Mouse (Mus musculus): ENCODE results near the gene Plvap. TPM values are rescaled to one million over a fixed set of nuclear protein-coding genes. Genes with fewer than 3 reads are reported as not detected.

Plvap gene
- polyA plus RNA-seq (2012; rRNA removed), result 1,109 and 1,564 TPM in 2 replicates

DNA sequence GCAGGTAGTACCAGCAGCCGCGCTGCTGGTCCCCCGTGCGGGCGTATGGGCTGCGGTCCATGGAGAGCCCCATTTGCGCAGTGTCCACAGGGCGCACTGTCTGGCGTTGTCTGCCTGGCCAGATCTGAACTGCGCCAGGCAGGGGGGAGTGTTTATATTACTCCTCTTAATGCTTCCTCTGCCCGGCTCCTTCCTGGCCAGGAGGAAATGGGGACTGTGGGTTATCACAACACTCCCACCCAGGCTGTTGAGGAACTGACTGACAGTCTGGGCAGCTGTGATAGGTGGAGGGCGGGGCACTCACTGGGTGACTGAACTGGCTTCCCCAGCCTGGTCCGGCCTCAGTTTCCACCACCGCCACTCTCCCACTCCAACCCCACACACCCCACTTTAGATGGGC, at the start of gene Plvap:
Gene Plvap (minus strand): TSS at position 109 of the 400 bp plus-strand sequence.
- peak; percentile 35 for DNase-seq
- peak within 1 kb of the TSS; percentile 96 for H3K4me3 ChIP-seq (replicated peaks; ENCODE audit: extremely low read depth, low read depth, low read length)
- WGBS, result 17% methylated on average over 14 of the region's 14 CpGs

DNA sequence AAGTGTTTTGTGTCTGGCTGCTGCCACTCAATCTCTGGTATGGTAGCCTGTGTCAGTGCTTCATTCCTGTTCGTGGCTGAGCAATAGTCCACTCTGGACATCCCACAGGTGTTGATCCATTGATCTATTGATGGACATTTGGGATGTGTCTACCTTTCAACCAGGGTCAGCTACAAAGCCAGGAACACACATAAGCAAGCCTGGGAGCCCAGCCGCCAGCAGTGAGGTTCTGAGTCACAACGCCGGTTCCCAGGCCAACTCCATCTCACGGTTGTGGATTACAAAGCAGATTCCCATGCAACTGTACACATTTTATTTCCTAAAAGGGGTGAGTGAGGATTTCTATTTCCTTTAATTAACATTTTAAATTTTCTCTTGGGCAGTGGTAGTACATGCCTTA, 49.2 kb upstream of the Plvap start:
- peaks cover 6% of the 10 kb centered on the region; the same call in 1 of the 2 replicates for H3K4me1 ChIP-seq (ENCODE audit: control insufficient read depth, insufficient read depth, low read length)
- DNase-seq, result no peak
- WGBS, result 86% methylated on average over 5 of the region's 5 CpGs
- no peak overlapping the region for H3K4me3 ChIP-seq (replicated peaks; ENCODE audit: extremely low read depth, low read depth, low read length)
- TF ChIP-seq POLR2A (IDR thresholded peaks at IDR 0.05; ENCODE audit: borderline replicate concordance, extremely low read depth, low read depth, low read length), result no peak
- TF ChIP-seq CTCF (IDR thresholded peaks at IDR 0.05; ENCODE audit: insufficient read depth, low read length), result no peak

More for the DNA sequence above, at the start of gene Plvap:
- peaks cover 8% of the 10 kb centered on the region for H3K4me1 ChIP-seq (ENCODE audit: control insufficient read depth, insufficient read depth, low read length)
- peak; percentile 90; the same call in 1 of the 2 replicates for TF ChIP-seq POLR2A (IDR thresholded peaks at IDR 0.05; ENCODE audit: borderline replicate concordance, extremely low read depth, low read depth, low read length)
- no peak for TF ChIP-seq CTCF (IDR thresholded peaks at IDR 0.05; ENCODE audit: insufficient read depth, low read length)

DNA sequence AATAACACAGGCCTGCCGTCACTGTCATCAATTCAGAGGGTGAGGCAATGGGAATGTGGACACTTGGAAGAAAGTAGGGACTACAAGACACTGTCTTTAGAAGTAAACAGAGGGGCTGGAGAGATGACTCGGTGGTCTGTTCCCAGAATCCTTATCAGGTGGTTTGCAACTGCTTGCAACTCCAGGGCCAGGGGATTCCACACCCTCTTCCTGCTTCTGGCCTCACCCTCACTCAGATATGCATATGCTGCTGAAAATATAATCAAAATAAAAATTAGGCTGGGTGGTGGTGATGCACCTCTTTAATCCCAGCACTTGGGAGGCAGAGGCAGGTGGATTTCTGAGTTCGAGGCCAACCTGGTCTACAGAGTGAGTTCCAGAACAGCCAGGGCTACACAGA, 48.5 kb upstream of the Plvap start:
- DNase-seq, result no peak
- Histone ChIP-seq H3K4me3 (replicated peaks; ENCODE audit: extremely low read depth, low read depth, low read length) (no peak overlapping the region), H3K4me1 (ENCODE audit: control insufficient read depth, insufficient read depth, low read length) (peaks cover 6% of the 10 kb centered on the region; the same call in 1 of the 2 replicates)
- WGBS, result 67% methylated on average over 3 of the region's 3 CpGs
- no peak for TF ChIP-seq CTCF (IDR thresholded peaks at IDR 0.05; ENCODE audit: insufficient read depth, low read length)
- no peak for TF ChIP-seq POLR2A (IDR thresholded peaks at IDR 0.05; ENCODE audit: borderline replicate concordance, extremely low read depth, low read depth, low read length)

DNA sequence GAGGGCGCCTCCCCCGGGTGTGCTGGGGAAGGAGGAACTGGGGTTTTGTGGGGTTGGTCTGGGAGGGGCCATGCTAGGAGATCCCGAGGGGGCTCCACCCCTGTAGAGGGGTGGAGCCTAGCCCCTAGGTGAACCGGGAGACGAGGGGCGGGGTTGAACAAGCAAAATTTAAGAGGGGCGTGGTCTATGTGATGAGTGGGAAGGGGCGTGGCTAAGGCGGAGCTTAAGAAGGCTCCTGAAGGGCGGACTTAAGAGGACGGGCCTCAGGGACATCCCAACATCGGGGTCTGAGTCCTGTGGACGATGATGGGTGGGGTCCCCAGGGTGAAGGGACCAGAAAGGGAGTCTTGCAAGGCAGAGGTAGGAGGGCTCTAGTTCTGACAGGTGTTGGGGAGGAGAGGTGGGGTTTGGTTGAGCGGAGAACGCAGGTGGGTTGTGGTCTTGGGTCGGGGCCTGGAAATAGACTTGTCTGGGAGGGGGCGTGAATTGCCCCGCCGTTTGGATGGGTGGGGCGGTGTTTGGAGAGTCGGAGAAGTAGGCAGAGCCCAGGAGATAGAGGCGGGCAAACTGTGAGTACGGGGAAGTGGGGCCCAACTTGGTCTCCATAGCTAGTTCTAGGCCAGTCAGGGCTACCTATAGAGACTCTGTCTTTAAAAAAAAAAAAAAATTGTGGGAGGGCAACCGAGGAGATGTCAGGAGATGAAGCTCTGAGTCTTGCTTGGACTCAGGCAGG, 47.6 kb upstream of the Plvap start:
- Histone ChIP-seq H3K4me3 (replicated peaks; ENCODE audit: extremely low read depth, low read depth, low read length) (peak overlapping the region; percentile 63), H3K4me1 (ENCODE audit: control insufficient read depth, insufficient read depth, low read length) (peaks cover 6% of the 10 kb centered on the region; the same call in 1 of the 2 replicates)
- peak; percentile 72 for DNase-seq
- 6% methylated on average over 24 of the region's 24 CpGs for WGBS
- no peak for TF ChIP-seq POLR2A (IDR thresholded peaks at IDR 0.05; ENCODE audit: borderline replicate concordance, extremely low read depth, low read depth, low read length)
- TF ChIP-seq CTCF (IDR thresholded peaks at IDR 0.05; ENCODE audit: insufficient read depth, low read length), result no peak

DNA sequence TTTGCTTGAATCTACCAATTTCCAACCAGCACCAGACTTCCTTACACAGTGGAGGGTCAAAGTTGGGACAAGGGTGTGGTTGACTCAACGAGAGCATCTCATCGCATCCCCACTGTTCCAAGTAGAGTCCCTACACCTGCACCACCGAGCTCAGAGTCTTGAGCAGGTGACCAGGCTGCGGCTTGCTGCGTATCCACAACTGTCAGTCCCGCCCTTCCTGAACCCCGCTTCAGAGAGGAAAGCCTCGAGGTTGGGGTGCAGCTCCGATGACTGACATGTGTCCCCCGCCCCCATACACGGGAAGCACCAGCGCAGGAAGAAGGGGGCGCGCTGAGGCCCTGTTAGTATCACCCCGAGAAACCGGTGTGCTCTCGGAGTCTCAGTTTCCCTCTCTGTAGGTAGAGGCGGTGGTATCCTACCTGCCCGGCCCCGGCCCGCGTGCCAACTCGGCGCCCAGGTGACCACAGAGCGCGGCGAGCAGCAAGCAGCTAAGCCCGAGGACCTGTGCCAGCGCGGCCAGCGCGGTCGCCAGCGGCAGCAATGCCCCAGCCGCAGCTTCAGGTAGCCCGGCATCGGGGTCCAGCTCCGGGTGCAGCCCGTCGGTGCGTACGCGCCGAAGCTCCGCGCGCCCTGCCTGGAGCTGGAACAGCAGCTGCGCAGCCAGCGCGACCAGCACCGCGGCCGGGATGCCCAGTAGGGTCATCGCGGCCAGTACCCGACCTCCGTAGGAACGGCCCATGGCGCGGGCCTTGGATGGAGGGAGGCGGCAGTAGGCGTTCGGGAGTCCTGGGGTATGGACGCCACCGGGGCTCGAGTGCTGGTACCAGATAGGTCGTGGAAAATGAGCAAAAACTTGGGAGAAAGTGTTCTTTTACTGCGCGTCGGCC, 46.8 kb upstream of the Plvap start, which contains the start of gene Tmem221:
Gene Tmem221 (minus strand): TSS at position 801 of the 887 bp plus-strand sequence.
- no peak for TF ChIP-seq CTCF (IDR thresholded peaks at IDR 0.05; ENCODE audit: insufficient read depth, low read length)
- TF ChIP-seq POLR2A (IDR thresholded peaks at IDR 0.05; ENCODE audit: borderline replicate concordance, extremely low read depth, low read depth, low read length), result peak; percentile 76; the same call in 1 of the 2 replicates
- H3K4me3 ChIP-seq (replicated peaks; ENCODE audit: extremely low read depth, low read depth, low read length), result peak within 1 kb of the TSS; percentile 63
- H3K4me1 ChIP-seq (ENCODE audit: control insufficient read depth, insufficient read depth, low read length), result peaks cover 6% of the 10 kb centered on the region; the same call in 1 of the 2 replicates
- DNase-seq, result peak; percentile 35
- 5% methylated on average over 70 of the region's 70 CpGs for WGBS

DNA sequence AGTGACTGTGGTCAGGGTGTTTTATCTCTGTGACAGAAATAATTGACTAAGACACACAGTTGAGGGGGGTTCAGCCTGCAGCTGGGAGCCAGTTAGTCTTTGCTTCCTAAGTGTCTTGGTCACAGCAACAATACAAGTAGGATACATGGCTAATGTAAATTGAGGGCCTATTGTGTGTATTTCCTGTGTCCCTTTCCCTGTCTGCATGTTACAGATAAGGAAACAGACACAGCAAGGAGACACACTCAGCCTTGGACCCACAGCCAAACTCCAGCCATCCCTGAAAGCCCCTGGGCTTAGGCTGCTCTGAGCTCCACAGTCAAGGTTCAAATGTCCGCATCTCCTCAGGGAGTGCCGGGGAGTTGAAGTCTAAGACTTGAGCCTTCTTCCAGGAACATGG, 43.1 kb upstream of the Plvap start:
- DNase-seq, result no peak
- TF ChIP-seq POLR2A (IDR thresholded peaks at IDR 0.05; ENCODE audit: borderline replicate concordance, extremely low read depth, low read depth, low read length), result no peak
- TF ChIP-seq CTCF (IDR thresholded peaks at IDR 0.05; ENCODE audit: insufficient read depth, low read length), result no peak
- Histone ChIP-seq H3K4me3 (replicated peaks; ENCODE audit: extremely low read depth, low read depth, low read length) (no peak overlapping the region), H3K4me1 (ENCODE audit: control insufficient read depth, insufficient read depth, low read length) (peaks cover 7% of the 10 kb centered on the region)
- 63% methylated on average over 2 of the region's 2 CpGs for WGBS

DNA sequence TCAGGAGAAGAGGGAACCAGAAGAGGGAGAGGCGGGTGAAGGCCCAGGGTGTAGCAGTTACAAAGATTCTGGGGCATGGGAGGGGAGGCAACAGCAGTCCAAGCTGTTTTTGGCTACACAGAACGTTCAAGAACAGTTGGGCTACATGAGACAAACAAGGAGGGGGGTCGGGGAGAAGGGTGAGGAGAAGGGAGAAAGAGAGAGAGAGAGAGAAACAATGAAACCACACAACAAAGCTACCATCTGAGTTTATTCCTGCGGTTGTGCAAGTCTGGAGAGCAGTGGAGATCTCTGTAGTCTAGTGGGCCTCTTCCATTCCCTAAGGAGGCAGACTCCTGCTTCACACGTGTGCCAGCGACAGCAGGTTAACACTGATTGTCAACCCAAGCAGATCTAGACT, 42.4 kb upstream of the Plvap start:
- Histone ChIP-seq H3K4me1 (ENCODE audit: control insufficient read depth, insufficient read depth, low read length) (peaks cover 5% of the 10 kb centered on the region), H3K4me3 (replicated peaks; ENCODE audit: extremely low read depth, low read depth, low read length) (no peak overlapping the region)
- DNase-seq, result no peak
- WGBS, result 55% methylated on average over 6 of the region's 6 CpGs
- no peak for TF ChIP-seq POLR2A (IDR thresholded peaks at IDR 0.05; ENCODE audit: borderline replicate concordance, extremely low read depth, low read depth, low read length)
- TF ChIP-seq CTCF (IDR thresholded peaks at IDR 0.05; ENCODE audit: insufficient read depth, low read length), result no peak

DNA sequence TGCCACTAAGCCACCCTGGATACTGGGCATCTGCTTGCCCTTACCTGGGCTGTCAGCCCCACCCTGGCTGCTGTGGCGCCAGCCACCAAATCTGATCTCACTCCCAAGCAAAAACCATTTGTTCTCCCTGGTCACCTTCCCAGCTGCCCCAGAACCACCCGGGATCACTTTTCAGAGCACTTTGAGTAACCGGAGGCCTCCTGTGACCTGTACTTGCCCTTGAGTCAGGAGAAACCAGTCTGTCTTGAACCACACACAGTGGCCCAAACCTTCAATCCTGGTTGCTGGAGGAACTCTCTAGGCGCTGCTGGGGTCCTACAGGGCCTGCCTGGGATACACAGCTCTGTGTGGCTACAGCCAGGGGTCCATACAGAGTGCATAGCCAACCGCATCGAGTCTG, 41.2 kb upstream of the Plvap start:
- WGBS, result 62% methylated on average over 6 of the region's 6 CpGs

DNA sequence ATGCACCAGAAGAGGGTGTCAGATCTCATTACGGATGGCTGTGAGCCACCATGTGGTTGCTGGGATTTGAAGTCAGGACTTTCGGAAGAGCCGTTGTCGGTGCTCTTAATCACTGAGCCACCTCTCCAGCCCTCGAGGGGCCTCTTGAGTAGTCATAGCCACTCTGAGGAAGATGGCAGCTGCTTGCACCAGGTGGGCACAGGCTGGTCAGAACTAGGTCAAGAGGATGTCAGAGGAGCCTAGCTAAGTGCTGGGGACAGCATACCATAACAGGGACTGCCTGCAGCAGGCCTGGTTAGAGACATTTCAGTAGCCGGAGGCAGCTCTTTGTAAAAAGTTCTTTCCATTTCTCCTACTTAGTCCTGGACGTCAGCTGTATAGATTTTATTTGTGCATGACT, 39.2 kb upstream of the Plvap start:
- DNase-seq, result no peak
- Histone ChIP-seq H3K4me1 (ENCODE audit: control insufficient read depth, insufficient read depth, low read length) (peaks cover 3% of the 10 kb centered on the region), H3K4me3 (replicated peaks; ENCODE audit: extremely low read depth, low read depth, low read length) (no peak overlapping the region)
- TF ChIP-seq CTCF (IDR thresholded peaks at IDR 0.05; ENCODE audit: insufficient read depth, low read length) (no peak), POLR2A (IDR thresholded peaks at IDR 0.05; ENCODE audit: borderline replicate concordance, extremely low read depth, low read depth, low read length) (no peak)
- WGBS, result 57% methylated on average over 7 of the region's 7 CpGs

More for the DNA sequence above, 41.2 kb upstream of the Plvap start:
- no peak for TF ChIP-seq CTCF (IDR thresholded peaks at IDR 0.05; ENCODE audit: insufficient read depth, low read length)
- TF ChIP-seq POLR2A (IDR thresholded peaks at IDR 0.05; ENCODE audit: borderline replicate concordance, extremely low read depth, low read depth, low read length), result no peak
- DNase-seq, result no peak
- Histone ChIP-seq H3K4me3 (replicated peaks; ENCODE audit: extremely low read depth, low read depth, low read length) (no peak overlapping the region), H3K4me1 (ENCODE audit: control insufficient read depth, insufficient read depth, low read length) (peaks cover 3% of the 10 kb centered on the region)
